Mouse (Mus musculus): ENCODE measurements around the gene Myo18b.

Myo18b gene

GRCm38 (mm10) chr5:112876846-112877390 lies 19.2 kb downstream of the Myo18b start:
- peak; percentile 70 to 71 for DNase-seq

GRCm38 (mm10) chr5:112872999-112873398 lies 23.2 kb downstream of the Myo18b start:
- no peak for DNase-seq

- DNase-seq, result peak; percentile 77 to 83
Observed at GRCm38 (mm10) chr5:112870729-112871128, 25.4 kb downstream of the Myo18b start.

GRCm38 (mm10) chr5:112868620-112869019 lies 27.5 kb downstream of the Myo18b start:
- no peak for DNase-seq

GRCm38 (mm10) chr5:112864719-112865367 lies 31.3 kb downstream of the Myo18b start:
- DNase-seq, result peak; percentile 51 to 60

GRCm38 (mm10) chr5:112859379-112860035 lies 36.7 kb downstream of the Myo18b start:
- peak in 1 of 2 experiments; percentile 16 for DNase-seq

- DNase-seq, result no peak
Observed at GRCm38 (mm10) chr5:112853179-112853578, 43.0 kb downstream of the Myo18b start.

- no peak for DNase-seq
Observed at GRCm38 (mm10) chr5:112851389-112851788, 44.8 kb downstream of the Myo18b start.

- peak; percentile 59 to 63 for DNase-seq
Observed at GRCm38 (mm10) chr5:112848586-112849280, 47.4 kb downstream of the Myo18b start.

- DNase-seq, result no peak
Observed at GRCm38 (mm10) chr5:112847985-112848542, 48.1 kb downstream of the Myo18b start.

GRCm38 (mm10) chr5:112846146-112846545 lies 50.0 kb downstream of the Myo18b start:
- no peak for DNase-seq

GRCm38 (mm10) chr5:112844460-112844859 lies 51.7 kb downstream of the Myo18b start:
- DNase-seq, result no peak

- DNase-seq, result no peak
Observed at GRCm38 (mm10) chr5:112843676-112844257, 52.4 kb downstream of the Myo18b start.

- no peak for DNase-seq
Observed at GRCm38 (mm10) chr5:112842696-112843095, 53.5 kb downstream of the Myo18b start.

GRCm38 (mm10) chr5:112841850-112842249 lies 54.3 kb downstream of the Myo18b start:
- no peak for DNase-seq

- no peak for DNase-seq
Observed at GRCm38 (mm10) chr5:112834896-112835295, 61.3 kb downstream of the Myo18b start.

- no peak for DNase-seq
Observed at GRCm38 (mm10) chr5:112833866-112834265, 62.3 kb downstream of the Myo18b start.

- DNase-seq, result no peak
Observed at GRCm38 (mm10) chr5:112825091-112825794, 70.9 kb downstream of the Myo18b start.

GRCm38 (mm10) chr5:112824376-112824775 lies 71.8 kb downstream of the Myo18b start:
- no peak for DNase-seq

- no peak for DNase-seq
Observed at GRCm38 (mm10) chr5:112822426-112822825, 73.7 kb downstream of the Myo18b start.

- DNase-seq, result no peak
Observed at GRCm38 (mm10) chr5:112815051-112815450, 81.1 kb downstream of the Myo18b start.

- DNase-seq, result no peak
Observed at GRCm38 (mm10) chr5:112807629-112808028, 88.5 kb downstream of the Myo18b start.

All from cerebellum, adult 18-20 months (tissue).